Mouse (Mus musculus) cerebellum, adult 2 months (tissue): ENCODE results near the gene Cstad. TPM values are rescaled to one million over a fixed set of nuclear protein-coding genes. Genes with fewer than 3 reads are reported as not detected.

Experiments
- DNase-seq, 2 experiments: peaks; one replicate each; pipeline ENCODE4 v3.0.0; 2021
- H3K27ac ChIP-seq: fragments of 200-500 bp; 2 replicates; pipeline ENCODE4 v1.5.1; 2012; ENCODE audit warnings: low read length, control low read depth, inconsistent platforms; ENCODE audit not compliant: insufficient read depth
- H3K27me3 ChIP-seq: fragments of 200-500 bp; 2 replicates; pipeline ENCODE4 v1.6.1; 2012; ENCODE audit warnings: inconsistent platforms, mild to moderate bottlenecking, low read length, moderate library complexity; ENCODE audit not compliant: control insufficient read depth, insufficient read depth
- H3K4me1 ChIP-seq: fragments of 200-500 bp; 2 replicates; pipeline ENCODE4 v1.6.1; 2011; ENCODE audit warnings: low read length; ENCODE audit not compliant: control insufficient read depth, insufficient read depth
- H3K4me3 ChIP-seq: fragments of 200-500 bp; replicated peaks from 2 replicates; pipeline ENCODE3; 2011; ENCODE audit warnings: mild to moderate bottlenecking, low read depth, low read length, control low read depth; ENCODE audit not compliant: insufficient read depth
- CTCF ChIP-seq: fragments of 200-500 bp; IDR thresholded peaks from 2 replicates; pipeline ENCODE4 v1.5.1; 2011; ENCODE audit warnings: low read depth, mild to moderate bottlenecking, control low read depth, low read length, moderate library complexity, borderline replicate concordance; ENCODE audit not compliant: insufficient read depth
- POLR2A ChIP-seq: fragments of 200-500 bp; IDR thresholded peaks from 2 replicates; pipeline ENCODE4 v1.6.1; 2011; ENCODE audit warnings: low read length, control low read depth, borderline replicate concordance; ENCODE audit not compliant: insufficient read depth
- WGBS: fragments of 180-500 bp; shearing (Covaris S2); methylation state at CpG from one replicate; pipeline ENCODE4 v1.1.7; 2018; 5-methylcytosine and 5-hydroxymethylcytosine counted together
- polyA plus RNA-seq: library from polyadenylated mRNA; depleted of rRNA; stranded (reverse); fragments of >200 nt; gene quantifications from 2 replicates; pipeline ENCODE4 v1.2.3, GENCODE M21; 2012; rRNA removed

The Cstad gene
- 3.2 and 3.7 TPM in 2 replicates for polyA plus RNA-seq

- WGBS, result 1% methylated on average over 38 of the region's 39 CpGs
Observed at GRCm38 (mm10) chr2:30594641-30595379, at the start of gene Cstad. TSS of gene Cstad (plus strand) at chr2:30595040.

GRCm38 (mm10) chr2:30545706-30546105 is 49.1 kb upstream of the Cstad start:
- no peak overlapping the region for H3K4me3 ChIP-seq
- 69% methylated on average over 7 of the region's 7 CpGs for WGBS

More at GRCm38 (mm10) chr2:30594641-30595379, at the start of gene Cstad:
- peaks cover 26% of the 10 kb centered on the region for H3K4me1 ChIP-seq
- TF ChIP-seq CTCF (no peak), POLR2A (peak; percentile 87)
- H3K27me3 ChIP-seq, result no peaks in the 10 kb centered on the region
- DNase-seq, result peak; percentile 86 to 90
- H3K27ac ChIP-seq, result peak within 1 kb of the TSS; percentile 100
- H3K4me3 ChIP-seq, result peak within 1 kb of the TSS; percentile 55

DNA sequence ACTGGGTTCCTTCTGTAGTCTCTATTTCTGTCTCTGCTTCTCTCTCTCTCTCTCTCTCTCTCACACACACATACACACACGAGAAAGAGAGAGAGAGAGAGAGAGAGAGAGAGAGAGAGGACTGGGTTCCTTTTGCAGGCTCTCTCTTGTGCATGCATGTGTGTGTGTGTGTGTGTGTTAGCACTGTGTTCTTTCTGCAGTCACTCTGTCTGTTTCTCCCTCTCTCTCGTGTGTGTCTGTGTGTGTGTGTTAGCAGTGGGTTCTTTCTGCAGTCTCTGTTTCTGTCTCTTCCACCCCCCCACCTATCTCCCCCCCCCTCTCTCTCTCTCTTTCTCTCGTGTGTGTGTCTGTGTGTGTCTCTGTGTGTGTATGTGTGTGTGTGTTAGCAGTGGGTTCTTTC is 48.6 kb upstream of the Cstad start:
- DNase-seq, result no peak
- Histone ChIP-seq H3K4me3 (no peak overlapping the region), H3K4me1 (peaks cover 5% of the 10 kb centered on the region; the same call in 1 of the 2 replicates), H3K27me3 (no peaks in the 10 kb centered on the region), H3K27ac (no peak overlapping the region)
- TF ChIP-seq POLR2A, result no peak
- TF ChIP-seq CTCF, result no peak
- WGBS, result 53% methylated on average over 3 of the region's 3 CpGs

More at GRCm38 (mm10) chr2:30545706-30546105, 49.1 kb upstream of the Cstad start:
- Histone ChIP-seq H3K27ac (no peak overlapping the region), H3K27me3 (no peaks in the 10 kb centered on the region), H3K4me1 (peaks cover 5% of the 10 kb centered on the region; the same call in 1 of the 2 replicates)
- DNase-seq, result no peak
- TF ChIP-seq CTCF, result no peak
- no peak for TF ChIP-seq POLR2A

DNA sequence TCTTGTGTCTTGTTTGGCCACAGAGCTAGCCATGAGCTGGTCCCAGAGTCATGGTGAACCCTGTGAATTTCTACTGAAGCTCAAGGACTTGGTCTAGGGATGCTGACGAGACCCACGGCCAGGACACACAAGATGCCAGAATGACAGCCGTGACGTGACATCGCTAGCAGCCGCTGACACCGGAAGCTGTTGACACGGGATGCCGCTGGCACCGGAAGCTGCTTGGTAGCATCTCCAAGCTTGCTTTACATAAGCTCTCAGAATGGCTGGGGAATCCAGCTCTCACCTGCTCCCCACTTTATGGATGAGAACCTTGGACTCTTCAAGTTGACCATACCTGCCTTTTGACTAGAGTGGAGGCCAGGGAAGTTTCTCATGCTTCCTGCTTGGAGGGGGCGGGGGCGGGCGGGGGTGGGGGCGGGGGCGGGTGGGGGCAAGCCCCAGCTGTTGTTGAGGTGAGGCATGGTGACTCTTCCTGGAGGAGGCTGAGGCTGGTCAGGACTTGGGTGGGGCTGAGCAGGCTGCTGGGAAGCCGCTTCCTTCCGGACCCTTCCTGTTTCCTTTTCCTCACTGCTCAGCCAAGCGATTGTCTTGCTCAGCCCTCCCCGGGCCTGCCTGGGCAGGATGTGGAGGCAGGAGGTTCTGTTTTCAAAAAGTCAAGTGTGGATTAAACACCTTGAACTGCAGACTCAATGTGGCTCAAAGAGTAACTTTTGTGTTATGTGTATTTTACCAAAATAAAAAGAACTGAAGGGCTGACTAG is 47.2 kb upstream of the Cstad start:
- Histone ChIP-seq H3K27ac (no peak overlapping the region), H3K4me1 (peaks cover 5% of the 10 kb centered on the region; the same call in 1 of the 2 replicates), H3K4me3 (no peak overlapping the region), H3K27me3 (no peaks in the 10 kb centered on the region)
- TF ChIP-seq CTCF, result no peak
- no peak for TF ChIP-seq POLR2A
- DNase-seq, result no peak
- 79% methylated on average over 19 of the region's 19 CpGs for WGBS

- WGBS, result 77% methylated on average over 5 of the region's 5 CpGs
Observed at GRCm38 (mm10) chr2:30551579-30551978, 43.3 kb upstream of the Cstad start.

GRCm38 (mm10) chr2:30553851-30554540 is 40.8 kb upstream of the Cstad start:
- Histone ChIP-seq H3K4me3 (peak overlapping the region; percentile 58), H3K27ac (no peak overlapping the region), H3K27me3 (no peaks in the 10 kb centered on the region), H3K4me1 (peaks cover 4% of the 10 kb centered on the region)
- DNase-seq, result peak; percentile 70 to 84
- TF ChIP-seq CTCF, result no peak
- TF ChIP-seq POLR2A, result peak; percentile 50; the same call in 1 of the 2 replicates
- WGBS, result 52% methylated on average over 7 of the region's 7 CpGs

More at GRCm38 (mm10) chr2:30551579-30551978, 43.3 kb upstream of the Cstad start:
- DNase-seq, result no peak
- H3K4me1 ChIP-seq, result peaks cover 4% of the 10 kb centered on the region
- H3K27ac ChIP-seq, result no peak overlapping the region
- no peak overlapping the region for H3K4me3 ChIP-seq
- H3K27me3 ChIP-seq, result no peaks in the 10 kb centered on the region
- TF ChIP-seq CTCF (no peak), POLR2A (no peak)

GRCm38 (mm10) chr2:30555257-30555656 is 39.6 kb upstream of the Cstad start:
- TF ChIP-seq POLR2A, result no peak
- peak in 1 of 2 experiments; percentile 27 for DNase-seq
- 18% methylated on average over 9 of the region's 9 CpGs for WGBS
- Histone ChIP-seq H3K4me1 (peaks cover 4% of the 10 kb centered on the region), H3K27ac (no peak overlapping the region), H3K27me3 (no peaks in the 10 kb centered on the region), H3K4me3 (no peak overlapping the region)
